Mouse (Mus musculus) C2C12 (cell line): ENCODE data around the gene Rbpms2.

Source experiments
- CTCF ChIP-seq: IDR thresholded peaks from one replicate; pipeline ENCODE4 v1.5.1; 2011; ENCODE audit not compliant: control insufficient read depth, insufficient read depth, insufficient read length
- MYOD1 ChIP-seq: IDR thresholded peaks from one replicate; pipeline ENCODE4 v1.6.1; 2011; ENCODE audit warnings: low read depth; ENCODE audit not compliant: control insufficient read depth, insufficient read length

- TF ChIP-seq CTCF (no peak), MYOD1 (no peak)
These were observed 47.1 kb downstream of the Rbpms2 start for GRCm38 (mm10) chr9:65676358-65677118.
